Mouse (Mus musculus) liver, embryonic 14.5 days (tissue): Measurements from ENCODE around the gene Necab3. TPM values are rescaled to one million over a fixed set of nuclear protein-coding genes. Genes with fewer than 3 reads are reported as not detected.
A peak's percentile ranks its signal among the peaks of the same experiment; 100 is the strongest.

ENCODE experiments used
- ATAC-seq: fragments of 200-750 bp; cut with Nextera tagmentation; 2 replicates; pipeline ENCODE4 v1.8.0; 2017; ENCODE audit warnings: moderate number of reproducible peaks, mild to moderate bottlenecking, moderate library complexity; ENCODE audit not compliant: insufficient read depth
- DNase-seq, 3 experiments: peaks; one replicate each; pipeline ENCODE4 v3.0.0-alpha.2; 2012 to 2013; ENCODE audit warnings: low read depth in 3 of 3, low spot score in 3 of 3
- H3K27ac ChIP-seq: fragments of 300-500 bp; sonication (generic); 2 replicates; pipeline ENCODE4 v1.5.1; 2014; ENCODE audit warnings: moderate library complexity, mild to moderate bottlenecking, control low read depth, inconsistent platforms
- H3K27me3 ChIP-seq: fragments of 300-500 bp; sonication (generic); 2 replicates; pipeline ENCODE4 v1.6.1; 2014; ENCODE audit warnings: mild to moderate bottlenecking, low read length, moderate library complexity; ENCODE audit not compliant: control insufficient read depth, insufficient read depth
- H3K36me3 ChIP-seq: fragments of 300-500 bp; sonication (generic); replicated peaks from 2 replicates; pipeline ENCODE4 v1.6.1; 2014; ENCODE audit warnings: low read depth; ENCODE audit not compliant: control insufficient read depth, insufficient read depth
- H3K4me1 ChIP-seq, 2 experiments: fragments of 200-500 bp in 1 of 2; fragments of 300-500 bp in 1 of 2; sonication (generic) in 1 of 2; replicated peaks; 2 replicates each; pipeline ENCODE4 v1.6.1; 2012 to 2014; ENCODE audit warnings: antibody characterized with exemption in 1 of 2, inconsistent platforms in 1 of 2, low read length in 1 of 2; ENCODE audit not compliant: control insufficient read depth in 2 of 2, insufficient read depth in 2 of 2
- H3K4me2 ChIP-seq: fragments of 300-500 bp; sonication (generic); 2 replicates; pipeline ENCODE4 v1.6.1; 2014; ENCODE audit warnings: low read depth, mild to moderate bottlenecking, control low read depth, moderate library complexity
- H3K4me3 ChIP-seq, 2 experiments: fragments of 200-500 bp in 1 of 2; fragments of 300-500 bp in 1 of 2; sonication (generic) in 1 of 2; 2 replicates each; pipeline ENCODE4 v1.5.1; 2012 to 2014; ENCODE audit warnings: low read depth in 2 of 2, low read length in 2 of 2, mild to moderate bottlenecking in 2 of 2, control low read depth in 1 of 2, inconsistent platforms in 1 of 2, moderate library complexity in 1 of 2; ENCODE audit not compliant: insufficient read depth in 1 of 2
- H3K9ac ChIP-seq: fragments of 300-500 bp; sonication (generic); replicated peaks from 2 replicates; pipeline ENCODE4 v1.6.1; 2014; ENCODE audit warnings: mild to moderate bottlenecking, control low read depth, moderate library complexity
- H3K9me3 ChIP-seq: fragments of 300-500 bp; sonication (generic); 2 replicates; pipeline ENCODE4 v1.6.1; 2016; ENCODE audit warnings: low read length, mixed read lengths; ENCODE audit not compliant: control insufficient read depth
- CTCF ChIP-seq: IDR thresholded peaks from 2 replicates; pipeline ENCODE4 v1.5.1; 2016; ENCODE audit warnings: antibody characterized with exemption, low read depth, control low read depth
- EP300 ChIP-seq: IDR thresholded peaks from 2 replicates; pipeline ENCODE4 v1.6.1; 2016; ENCODE audit warnings: antibody characterized with exemption, low read depth
- WGBS: fragments of 180-500 bp; shearing (Covaris S2); extraction: QIAGEN DNeasy Blood & Tissue Kit; methylation state at CpG from one replicate; pipeline ENCODE4 v1.1.7; 2014; ENCODE audit not compliant: insufficient replicate concordance; 5-methylcytosine and 5-hydroxymethylcytosine counted together
- polyA plus RNA-seq, 2 experiments: library from polyadenylated mRNA; depleted of rRNA in 1 of 2; stranded (reverse) in 1 of 2; unstranded in 1 of 2; fragments of >200 nt; fragmentation: Nextera tagmentation in 1 of 2; extraction: Ambion mirVana in 1 of 2; gene quantifications; 2 replicates each; pipeline versions ENCODE4 v1.2.1 to v1.2.3; 2012 to 2014

Necab3 gene
- polyA plus RNA-seq, 2 experiments = 0.80 to 0.96 TPM

GRCm38 (mm10) chr2:154546711-154547110 is 12.0 kb downstream of the Necab3 start, which contains the start of gene 1700003F12Rik:
1700003F12Rik (plus strand) TSS chr2:154547085.
- TF ChIP-seq EP300 (no peak), CTCF (no peak)
- Histone ChIP-seq H3K4me1 (peaks cover 0 to 3% of the 10 kb centered on the region in 2 experiments; a peak in 1 of 4 replicates), H3K9ac (no peak within 1 kb of the TSS), H3K4me2 (no peak within 1 kb of the TSS), H3K27ac (no peak within 1 kb of the TSS), H3K9me3 (no peaks in the 10 kb centered on the region), H3K4me3 (no peak within 1 kb of the TSS), H3K27me3 (peaks cover 23% of the 10 kb centered on the region), H3K36me3 (no peaks in the 10 kb centered on the region)
- WGBS = 78% methylated on average over 10 of the region's 10 CpGs
- ATAC-seq = no peak
- no peak for DNase-seq

- H3K9me3 ChIP-seq = no peaks in the 10 kb centered on the region
- H3K27me3 ChIP-seq = no peaks in the 10 kb centered on the region
- H3K9ac ChIP-seq = no peak overlapping the region
- no peak for DNase-seq
- no peak overlapping the region for H3K4me3 ChIP-seq
- no peak for TF ChIP-seq CTCF
- TF ChIP-seq EP300 = no peak
- H3K4me1 ChIP-seq = peaks cover 0 to 1% of the 10 kb centered on the region in 2 experiments; a peak in 1 of 4 replicates
- ATAC-seq = no peak
- no peaks in the 10 kb centered on the region for H3K36me3 ChIP-seq
- no peak overlapping the region for H3K27ac ChIP-seq
- WGBS = 67% methylated on average over 9 of the region's 9 CpGs
- no peak overlapping the region for H3K4me2 ChIP-seq
These were observed 14.9 kb downstream of the Necab3 start for GRCm38 (mm10) chr2:154543567-154544347.

- no peak overlapping the region for H3K4me2 ChIP-seq
- no peak overlapping the region for H3K4me3 ChIP-seq
- no peaks in the 10 kb centered on the region for H3K36me3 ChIP-seq
- no peak overlapping the region for H3K27ac ChIP-seq
- no peak for DNase-seq
- WGBS = 50% methylated on average over 2 of the region's 2 CpGs
- TF ChIP-seq CTCF = no peak
- TF ChIP-seq EP300 = no peak
- no peak overlapping the region for H3K9ac ChIP-seq
- H3K27me3 ChIP-seq = no peaks in the 10 kb centered on the region
- peaks cover 0 to 4% of the 10 kb centered on the region in 2 experiments; a peak in 1 of 4 replicates for H3K4me1 ChIP-seq
- ATAC-seq = no peak
- no peaks in the 10 kb centered on the region for H3K9me3 ChIP-seq
These were observed 17.1 kb downstream of the Necab3 start for GRCm38 (mm10) chr2:154541630-154542029.

GRCm38 (mm10) chr2:154539720-154540119 is 19.0 kb downstream of the Necab3 start:
- H3K9me3 ChIP-seq = no peaks in the 10 kb centered on the region
- TF ChIP-seq EP300 (no peak), CTCF (peak; percentile 61)
- H3K9ac ChIP-seq = no peak overlapping the region
- WGBS = 48% methylated on average over 3 of the region's 3 CpGs
- no peaks in the 10 kb centered on the region for H3K27me3 ChIP-seq
- peaks cover 0 to 4% of the 10 kb centered on the region in 2 experiments; a peak in 1 of 4 replicates for H3K4me1 ChIP-seq
- ATAC-seq (no peak), DNase-seq (no peak)
- H3K4me2 ChIP-seq = no peak overlapping the region
- no peaks in the 10 kb centered on the region for H3K36me3 ChIP-seq
- H3K27ac ChIP-seq = no peak overlapping the region
- no peak overlapping the region for H3K4me3 ChIP-seq

GRCm38 (mm10) chr2:154538710-154539109 is 20.0 kb downstream of the Necab3 start:
- H3K4me2 ChIP-seq = no peak overlapping the region
- no peaks in the 10 kb centered on the region for H3K27me3 ChIP-seq
- ATAC-seq (0 out of 2 replicates have a peak, but pooled peaks have one; percentile 41), DNase-seq (no peak)
- H3K4me3 ChIP-seq = no peak overlapping the region
- peaks cover 0 to 4% of the 10 kb centered on the region in 2 experiments; a peak in 1 of 4 replicates for H3K4me1 ChIP-seq
- TF ChIP-seq EP300 = no peak
- no peak for TF ChIP-seq CTCF
- H3K36me3 ChIP-seq = no peaks in the 10 kb centered on the region
- WGBS = 19% methylated on average over 3 of the region's 3 CpGs
- no peak overlapping the region for H3K27ac ChIP-seq
- no peak overlapping the region for H3K9ac ChIP-seq
- H3K9me3 ChIP-seq = no peaks in the 10 kb centered on the region
